Mouse (Mus musculus) olfactory bulb, adult 2 months (tissue): ENCODE results near the gene Adamts3.

Experiments used
- CTCF ChIP-seq: fragments of 200-500 bp; IDR thresholded peaks from 2 replicates; pipeline ENCODE4 v1.5.1; 2012; ENCODE audit warnings: low read depth, mild to moderate bottlenecking, low read length, moderate library complexity; ENCODE audit not compliant: insufficient read depth
- POLR2A ChIP-seq: fragments of 200-500 bp; IDR thresholded peaks from 2 replicates; pipeline ENCODE4 v1.6.1; 2012; ENCODE audit warnings: mild to moderate bottlenecking, low read depth, low read length, moderate library complexity; ENCODE audit not compliant: insufficient read depth

DNA sequence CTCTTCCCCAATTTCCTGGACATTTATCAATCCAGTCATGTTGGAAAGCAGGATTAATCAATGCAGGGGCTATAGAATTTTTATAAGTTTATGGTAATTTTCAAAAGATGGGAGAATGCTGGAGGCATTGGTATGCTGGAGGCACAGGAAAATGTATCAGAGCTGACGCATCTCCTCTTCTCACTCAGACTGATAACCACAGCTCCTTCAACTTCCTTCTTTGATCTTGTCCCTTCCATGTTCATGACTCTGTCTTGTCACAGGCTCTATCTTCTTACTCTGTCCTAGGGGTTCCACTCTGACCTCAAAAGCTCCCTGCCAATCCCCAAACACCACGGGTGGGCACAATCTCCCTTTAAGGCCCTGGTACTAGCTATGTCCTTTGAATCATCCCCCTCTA, 103.3 kb downstream of the Adamts3 start:
- TF ChIP-seq CTCF, result no peak
- no peak for TF ChIP-seq POLR2A
